Mouse (Mus musculus) bone marrow, adult 2 months (tissue): ENCODE data around the gene Usp47.

Experiments used
- CTCF ChIP-seq: fragments of 200-500 bp; IDR thresholded peaks from 2 replicates; pipeline ENCODE4 v1.5.1; 2011; ENCODE audit warnings: low read length, control low read depth; ENCODE audit not compliant: control insufficient read depth, insufficient read depth
- POLR2A ChIP-seq: fragments of 200-500 bp; IDR thresholded peaks from 2 replicates; pipeline ENCODE4 v1.6.1; 2011; ENCODE audit warnings: low read depth, mild to moderate bottlenecking, control low read depth, low read length, borderline replicate concordance; ENCODE audit not compliant: control insufficient read depth

- no peak for TF ChIP-seq POLR2A
- no peak for TF ChIP-seq CTCF
Measured at GRCm38 (mm10) chr7:112014148-112014547, 9.2 kb upstream of the Usp47 start.
